Mouse (Mus musculus): ENCODE data around the gene Dmwd. TPM values are rescaled to one million over a fixed set of nuclear protein-coding genes. Genes with fewer than 3 reads are reported as not detected.

Gene Dmwd
- total RNA-seq, 2 experiments from 2014 or later = 141 to 148 TPM

Small RNA genes within 50 kb of the gene (microRNA-seq; reads per million reads assigned to microRNA genes)
- gene Mir3100 = 3.1 to 5.4 reads per million in 2 experiments

Other genes starting within 250 kb of the Dmwd start
- 1 to 10 TPM; 1.5 to 2.2 TPM for gene Mill2, start 236.3 kb upstream of the Dmwd start, total RNA-seq (2021)
- 10 to 100 TPM; 22.0 to 27.9 TPM for gene Pglyrp1, start 204.9 kb upstream of the Dmwd start, total RNA-seq (2021)
- 10 to 100 TPM; 11.9 to 14.4 TPM for gene Ccdc61, start 165.8 kb upstream of the Dmwd start, total RNA-seq (2021)
- 100 to 1,000 TPM; 106 to 112 TPM for gene Nova2, start 150.3 kb upstream of the Dmwd start, total RNA-seq (2021)
- gene Nanos2, start 88.8 kb upstream of the Dmwd start, total RNA-seq (2021) = 1 to 10 TPM in 1 of 2 experiments, under 1 TPM in 1; 0.91 to 1.3 TPM
- 10 to 100 TPM; 28.0 to 29.1 TPM for gene Mypop, start 85.0 kb upstream of the Dmwd start, total RNA-seq (2021)
- 10 to 100 TPM; 45.5 to 49.7 TPM for gene Irf2bp1, start 72.2 kb upstream of the Dmwd start, total RNA-seq (2021)
- gene Foxa3, start 52.7 kb upstream of the Dmwd start, total RNA-seq (2021) = not detected
- 10 to 100 TPM; 88.4 to 90.2 TPM for gene Sympk, start 51.9 kb upstream of the Dmwd start, total RNA-seq (2021)
- under 1 TPM; 0.21 to 0.58 TPM for gene Rsph6a, start 21.5 kb upstream of the Dmwd start, total RNA-seq (2021)
- gene Dmpk, start 7.6 kb downstream of the Dmwd start, total RNA-seq (2021) = 10 to 100 TPM; 33.3 to 37.2 TPM
- 1 to 10 TPM; 2.0 to 2.2 TPM for gene Six5, start 18.4 kb downstream of the Dmwd start, total RNA-seq (2021)
- 1 to 10 TPM; 1.1 to 1.7 TPM for gene Gm4969, start 42.1 kb downstream of the Dmwd start, total RNA-seq (2021)
- gene Fbxo46, start 43.6 kb downstream of the Dmwd start, total RNA-seq (2021) = 10 to 100 TPM; 11.5 to 13.9 TPM
- 10 to 100 TPM; 20.9 to 22.8 TPM for gene Qpctl, start 73.1 kb downstream of the Dmwd start, total RNA-seq (2021)
- 100 to 1,000 TPM in 1 of 2 experiments, 10 to 100 TPM in 1; 94.1 to 100 TPM for gene Snrpd2, start 73.5 kb downstream of the Dmwd start, total RNA-seq (2021)
- gene Gipr, start 89.9 kb downstream of the Dmwd start, total RNA-seq (2021) = 1 to 10 TPM; 3.0 to 4.1 TPM
- gene Eml2, start 100.2 kb downstream of the Dmwd start, total RNA-seq (2021) = 100 to 1,000 TPM; 183 to 198 TPM
- gene Gpr4, start 136.3 kb downstream of the Dmwd start, total RNA-seq (2021) = 1 to 10 TPM; 3.5 to 3.6 TPM
- 10 to 100 TPM; 36.2 to 37.8 TPM for gene Opa3, start 152.1 kb downstream of the Dmwd start, total RNA-seq (2021)
- 10 to 100 TPM; 26.4 to 27.3 TPM for gene Vasp, start 195.6 kb downstream of the Dmwd start, total RNA-seq (2021)
- under 1 TPM in 1 of 2 experiments, not detected in 1; 0.31 TPM for gene Ppm1n, start 203.8 kb downstream of the Dmwd start, total RNA-seq (2021)
- gene Rtn2, start 206.4 kb downstream of the Dmwd start, total RNA-seq (2021) = 100 to 1,000 TPM; 118 to 127 TPM
- 1 to 10 TPM; 1.4 to 2.0 TPM for gene Fosb, start 233.8 kb downstream of the Dmwd start, total RNA-seq (2021)

Data from layer of hippocampus, postnatal 10 days (tissue).